Mouse (Mus musculus) kidney, embryonic 16.5 days (tissue): ENCODE results near the gene Slc44a1. TPM values are rescaled to one million over a fixed set of nuclear protein-coding genes. Genes with fewer than 3 reads are reported as not detected.

ENCODE experiments used
- ATAC-seq: fragments of 200-750 bp; cut with Nextera tagmentation; 2 replicates; pipeline ENCODE4 v1.8.0; 2017; ENCODE audit warnings: moderate TSS enrichment; ENCODE audit not compliant: low FRiP score, low TSS enrichment
- H3K27ac ChIP-seq: fragments of 300-500 bp; sonication (generic); 2 replicates; pipeline ENCODE4 v1.5.1; 2014; ENCODE audit warnings: low read length
- H3K27me3 ChIP-seq: fragments of 300-500 bp; sonication (generic); 2 replicates; pipeline ENCODE4 v1.6.1; 2014; ENCODE audit warnings: low read length, control low read depth, mixed read lengths; ENCODE audit not compliant: insufficient read depth
- H3K36me3 ChIP-seq: fragments of 300-500 bp; sonication (generic); 2 replicates; pipeline ENCODE4 v1.6.1; 2014; ENCODE audit warnings: low read length, control low read depth, mixed read lengths; ENCODE audit not compliant: insufficient read depth
- H3K4me1 ChIP-seq: fragments of 300-500 bp; sonication (generic); 2 replicates; pipeline ENCODE4 v1.6.1; 2014; ENCODE audit warnings: low read length, control low read depth, mixed read lengths; ENCODE audit not compliant: insufficient read depth
- H3K4me2 ChIP-seq: fragments of 300-500 bp; sonication (generic); replicated peaks from 2 replicates; pipeline ENCODE4 v1.6.1; 2014; ENCODE audit warnings: low read depth, low read length
- H3K4me3 ChIP-seq: fragments of 300-500 bp; sonication (generic); 2 replicates; pipeline ENCODE4 v1.5.1; 2014; ENCODE audit warnings: mild to moderate bottlenecking, low read length
- H3K9ac ChIP-seq: fragments of 300-500 bp; sonication (generic); replicated peaks from 2 replicates; pipeline ENCODE4 v1.6.1; 2014; ENCODE audit warnings: low read length
- H3K9me3 ChIP-seq: fragments of 300-500 bp; sonication (generic); 2 replicates; pipeline ENCODE4 v1.6.1; 2016; ENCODE audit warnings: low read length, control low read depth
- WGBS: fragments of 180-500 bp; shearing (Covaris S2); extraction: QIAGEN DNeasy Blood & Tissue Kit; methylation state at CpG from one replicate; pipeline ENCODE4 v1.1.7; 2014; 5-methylcytosine and 5-hydroxymethylcytosine counted together
- polyA plus RNA-seq: library from polyadenylated mRNA; unstranded; fragments of >200 nt; fragmentation: Nextera tagmentation; extraction: Ambion mirVana; gene quantifications from 2 replicates; pipeline ENCODE4 v1.2.1, GENCODE M21; 2015

The Slc44a1 gene
- polyA plus RNA-seq, 1 experiment from 2014 or later: 33.7 TPM

DNA sequence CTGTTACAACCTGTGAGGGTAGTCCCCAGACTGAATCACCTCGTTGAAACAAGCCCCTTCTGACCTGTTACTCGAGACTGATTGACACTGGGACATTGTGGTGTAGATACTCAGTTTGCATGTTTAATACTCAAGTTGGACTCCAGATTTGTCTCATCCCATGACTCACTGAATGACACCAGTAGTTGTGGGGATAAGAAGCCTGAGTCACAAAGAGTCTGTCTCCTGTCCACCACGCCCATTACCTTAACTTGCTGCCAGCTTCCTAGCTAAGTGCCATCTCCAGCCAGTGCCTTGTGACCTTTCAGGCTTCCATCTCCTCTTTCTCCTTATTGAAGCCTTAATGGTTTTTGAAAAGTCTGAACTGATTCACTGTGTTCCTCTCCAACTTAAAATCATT is 6.0 kb downstream of the Slc44a1 start:
- peaks cover 35% of the 10 kb centered on the region for H3K4me1 ChIP-seq
- H3K9me3 ChIP-seq: no peaks in the 10 kb centered on the region
- H3K4me3 ChIP-seq: no peak overlapping the region
- no peak overlapping the region for H3K9ac ChIP-seq
- no peaks in the 10 kb centered on the region for H3K36me3 ChIP-seq
- ATAC-seq: no peak
- WGBS: 70% methylated on average over 3 of the region's 3 CpGs
- H3K27ac ChIP-seq: no peak overlapping the region
- no peak overlapping the region for H3K4me2 ChIP-seq
- H3K27me3 ChIP-seq: no peaks in the 10 kb centered on the region

GRCm38 (mm10) chr4:53447773-53448172 is 7.6 kb downstream of the Slc44a1 start:
- Histone ChIP-seq H3K9ac (no peak overlapping the region), H3K4me2 (no peak overlapping the region), H3K4me3 (no peak overlapping the region), H3K4me1 (peaks cover 35% of the 10 kb centered on the region), H3K36me3 (no peaks in the 10 kb centered on the region), H3K27ac (no peak overlapping the region), H3K9me3 (no peaks in the 10 kb centered on the region), H3K27me3 (no peaks in the 10 kb centered on the region)
- 94% methylated on average over 4 of the region's 4 CpGs for WGBS
- ATAC-seq: no peak

DNA sequence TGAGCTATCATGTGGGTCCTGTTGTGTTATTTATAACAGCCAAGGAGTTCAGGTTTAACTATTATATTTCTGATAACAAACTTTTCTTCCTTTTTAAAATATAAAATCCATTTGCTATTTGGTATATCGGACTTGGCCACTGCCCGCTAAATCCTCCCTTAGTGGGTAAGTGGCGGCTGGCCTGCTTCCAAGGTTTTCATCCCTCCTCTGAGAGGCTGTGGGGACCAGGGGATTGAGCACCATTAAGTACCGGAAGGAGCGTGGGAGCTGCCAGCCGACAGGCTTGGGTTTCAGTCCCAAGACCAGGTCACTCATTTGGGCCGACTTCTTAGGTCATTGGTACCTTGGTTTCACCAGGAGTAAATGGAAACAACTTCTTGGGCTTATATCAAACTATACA is 10.5 kb downstream of the Slc44a1 start:
- H3K36me3 ChIP-seq: no peaks in the 10 kb centered on the region
- H3K4me3 ChIP-seq: no peak overlapping the region
- H3K4me1 ChIP-seq: peaks cover 43% of the 10 kb centered on the region
- no peak overlapping the region for H3K27ac ChIP-seq
- ATAC-seq: no peak
- H3K9ac ChIP-seq: no peak overlapping the region
- 30% methylated on average over 7 of the region's 7 CpGs for WGBS
- H3K9me3 ChIP-seq: no peaks in the 10 kb centered on the region
- no peaks in the 10 kb centered on the region for H3K27me3 ChIP-seq
- no peak overlapping the region for H3K4me2 ChIP-seq

DNA sequence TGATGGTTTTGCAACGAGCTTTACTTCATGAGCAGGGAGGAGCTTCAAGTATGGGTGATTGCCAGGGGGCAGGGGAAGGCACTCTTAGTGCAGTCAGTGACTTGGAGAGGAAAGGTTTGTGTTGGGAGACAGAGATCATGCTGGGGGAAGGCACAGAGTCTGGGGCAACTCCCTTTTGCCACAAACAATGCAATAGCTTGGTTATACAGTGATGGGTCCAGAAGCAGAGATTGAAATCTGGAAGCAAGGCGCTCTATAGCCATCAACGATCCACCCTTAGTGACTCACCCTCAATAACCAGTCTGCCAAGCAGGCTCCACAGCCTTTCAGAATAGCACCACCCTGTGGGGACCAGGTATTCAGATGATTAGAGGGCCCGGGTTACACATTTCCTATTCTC is 11.7 kb downstream of the Slc44a1 start:
- Histone ChIP-seq H3K9me3 (no peaks in the 10 kb centered on the region), H3K27me3 (no peaks in the 10 kb centered on the region), H3K36me3 (no peaks in the 10 kb centered on the region), H3K27ac (peak overlapping the region; percentile 66), H3K4me1 (peaks cover 44% of the 10 kb centered on the region), H3K4me2 (no peak overlapping the region), H3K4me3 (no peak overlapping the region), H3K9ac (no peak overlapping the region)
- peak; percentile 42 for ATAC-seq
- 46% methylated on average over 4 of the region's 4 CpGs for WGBS

GRCm38 (mm10) chr4:53452457-53452856 is 12.2 kb downstream of the Slc44a1 start:
- Histone ChIP-seq H3K27me3 (no peaks in the 10 kb centered on the region), H3K4me3 (no peak overlapping the region), H3K27ac (peak overlapping the region; percentile 66), H3K4me2 (no peak overlapping the region), H3K9me3 (no peaks in the 10 kb centered on the region), H3K36me3 (no peaks in the 10 kb centered on the region), H3K9ac (no peak overlapping the region), H3K4me1 (peaks cover 44% of the 10 kb centered on the region)
- peak; percentile 23 for ATAC-seq
- WGBS: 85% methylated on average over 1 of the region's 1 CpGs

DNA sequence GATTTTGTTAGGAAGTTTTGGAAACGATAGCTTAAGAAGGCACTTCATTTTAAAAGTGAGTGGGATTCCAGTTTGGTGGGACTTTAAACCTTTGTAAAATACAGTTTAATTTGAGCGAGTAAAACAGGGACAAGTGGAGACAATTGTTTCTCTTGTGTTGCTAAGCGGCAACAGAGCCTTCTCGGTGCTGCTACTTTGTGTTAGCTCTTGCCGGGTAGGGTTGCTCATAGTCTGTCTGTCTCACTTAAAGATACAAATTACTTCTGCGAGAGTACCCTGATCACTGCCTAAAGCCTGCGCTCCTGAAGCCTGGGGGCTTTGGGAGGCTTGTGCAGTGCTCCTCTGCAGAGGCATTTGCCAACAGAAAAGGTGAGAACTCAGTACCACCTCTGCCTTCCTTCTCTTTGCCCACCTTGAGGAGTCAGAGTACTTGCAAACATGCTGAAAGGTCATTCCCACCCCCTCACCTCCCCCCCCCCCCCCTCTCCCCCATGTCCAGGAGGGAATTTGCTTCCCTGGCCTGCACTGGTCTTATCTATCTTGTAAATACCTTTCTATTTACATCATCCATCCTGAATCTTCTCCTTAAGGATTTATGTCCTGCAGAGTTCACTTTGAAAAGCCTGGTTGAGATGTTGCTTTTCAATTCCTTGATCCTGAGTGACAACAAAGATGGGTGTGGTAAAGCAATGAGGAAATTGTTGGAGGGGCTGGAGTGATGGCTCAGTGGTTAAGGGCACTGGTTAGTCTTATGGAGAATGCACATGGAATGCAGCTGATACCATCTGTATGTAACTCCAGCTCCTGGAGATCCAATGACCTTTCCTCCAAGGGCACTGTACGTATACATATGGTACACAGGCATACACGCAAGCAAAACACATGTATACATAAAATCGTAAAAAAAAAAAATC is 13.0 kb downstream of the Slc44a1 start:
- H3K27ac ChIP-seq: peak overlapping the region; percentile 6; the same call in 1 of the 2 replicates

GRCm38 (mm10) chr4:53455885-53456284 is 15.7 kb downstream of the Slc44a1 start:
- ATAC-seq: no peak

More for the DNA sequence above, 13.0 kb downstream of the Slc44a1 start:
- Histone ChIP-seq H3K4me3 (no peak overlapping the region), H3K27me3 (no peaks in the 10 kb centered on the region), H3K9ac (no peak overlapping the region), H3K36me3 (no peaks in the 10 kb centered on the region), H3K4me2 (no peak overlapping the region), H3K4me1 (peaks cover 44% of the 10 kb centered on the region), H3K9me3 (no peaks in the 10 kb centered on the region)
- ATAC-seq: no peak
- WGBS: 67% methylated on average over 10 of the region's 10 CpGs

GRCm38 (mm10) chr4:53456570-53456969 is 16.4 kb downstream of the Slc44a1 start:
- Histone ChIP-seq H3K4me3 (no peak overlapping the region), H3K4me2 (no peak overlapping the region), H3K36me3 (no peaks in the 10 kb centered on the region), H3K27ac (no peak overlapping the region), H3K4me1 (peaks cover 25% of the 10 kb centered on the region), H3K9me3 (no peaks in the 10 kb centered on the region), H3K9ac (no peak overlapping the region), H3K27me3 (no peaks in the 10 kb centered on the region)
- WGBS: 92% methylated on average over 6 of the region's 6 CpGs
- no peak for ATAC-seq

More at GRCm38 (mm10) chr4:53455885-53456284, 15.7 kb downstream of the Slc44a1 start:
- Histone ChIP-seq H3K4me3 (no peak overlapping the region), H3K36me3 (no peaks in the 10 kb centered on the region), H3K4me2 (no peak overlapping the region), H3K9me3 (no peaks in the 10 kb centered on the region), H3K27me3 (no peaks in the 10 kb centered on the region), H3K9ac (no peak overlapping the region), H3K4me1 (peaks cover 32% of the 10 kb centered on the region), H3K27ac (no peak overlapping the region)
- WGBS: 63% methylated on average over 2 of the region's 2 CpGs

GRCm38 (mm10) chr4:53458503-53458902 is 18.3 kb downstream of the Slc44a1 start:
- Histone ChIP-seq H3K27ac (no peak overlapping the region), H3K4me1 (peaks cover 6% of the 10 kb centered on the region; the same call in 1 of the 2 replicates), H3K4me2 (no peak overlapping the region), H3K9ac (no peak overlapping the region), H3K4me3 (no peak overlapping the region), H3K9me3 (no peaks in the 10 kb centered on the region), H3K36me3 (no peaks in the 10 kb centered on the region), H3K27me3 (no peaks in the 10 kb centered on the region)
- no peak for ATAC-seq
- 86% methylated on average over 3 of the region's 3 CpGs for WGBS

DNA sequence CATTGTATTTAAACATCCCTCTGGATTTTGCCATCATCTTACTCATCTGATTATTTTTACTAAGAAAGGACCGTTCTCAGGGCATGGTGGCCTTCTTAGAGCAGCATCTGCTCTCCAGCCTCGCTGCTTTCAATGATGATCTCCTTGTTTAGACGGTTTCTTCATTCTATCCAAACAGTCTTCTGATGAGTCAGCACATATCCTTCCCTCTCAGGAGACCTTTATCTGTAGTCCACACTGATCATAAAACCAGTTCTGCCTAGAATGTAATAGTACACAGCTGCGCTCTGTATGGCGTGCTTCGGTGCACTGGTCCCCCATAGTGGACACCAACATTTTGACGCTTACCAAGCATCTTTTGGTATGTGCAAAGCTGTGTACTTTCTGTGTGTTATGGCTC is 19.5 kb downstream of the Slc44a1 start:
- no peak overlapping the region for H3K4me3 ChIP-seq
- ATAC-seq: no peak; the same call in 1 of the 2 replicates
- 85% methylated on average over 7 of the region's 7 CpGs for WGBS

More for the DNA sequence above, 19.5 kb downstream of the Slc44a1 start:
- no peak overlapping the region for H3K4me2 ChIP-seq
- H3K27me3 ChIP-seq: no peaks in the 10 kb centered on the region
- H3K9ac ChIP-seq: no peak overlapping the region
- H3K4me1 ChIP-seq: 0 out of 2 replicates have a peak, but pooled peaks cover 5% of the 10 kb centered on the region
- H3K27ac ChIP-seq: no peak overlapping the region
- no peaks in the 10 kb centered on the region for H3K36me3 ChIP-seq
- no peaks in the 10 kb centered on the region for H3K9me3 ChIP-seq
